Mouse (Mus musculus) forebrain, embryonic 10.5 days (tissue): Measurements from ENCODE around the gene Sirpa. TPM values are rescaled to one million over a fixed set of nuclear protein-coding genes. Genes with fewer than 3 reads are reported as not detected.

Experiments used
- DNase-seq: peaks from one replicate; pipeline ENCODE4 v3.0.0-alpha.2; 2017; ENCODE audit warnings: low spot score; ENCODE audit errors: extremely low spot score
- H3K27ac ChIP-seq: fragments of 300-500 bp; sonication (generic); 2 replicates; pipeline ENCODE4 v1.5.1; 2016; ENCODE audit warnings: mild to moderate bottlenecking
- H3K27me3 ChIP-seq: fragments of 300-500 bp; sonication (generic); 2 replicates; pipeline ENCODE4 v1.6.1; 2016; ENCODE audit warnings: mild to moderate bottlenecking; ENCODE audit not compliant: poor library complexity, severe bottlenecking
- H3K36me3 ChIP-seq: fragments of 300-500 bp; sonication (generic); replicated peaks from 2 replicates; pipeline ENCODE4 v1.6.1; 2016; ENCODE audit warnings: mild to moderate bottlenecking, moderate library complexity
- H3K4me1 ChIP-seq: fragments of 300-500 bp; sonication (generic); 2 replicates; pipeline ENCODE4 v1.6.1; 2016
- H3K4me3 ChIP-seq: fragments of 300-500 bp; sonication (generic); 2 replicates; pipeline ENCODE4 v1.5.1; 2016; ENCODE audit warnings: mild to moderate bottlenecking, moderate library complexity
- H3K9me3 ChIP-seq: fragments of 300-500 bp; sonication (generic); 2 replicates; pipeline ENCODE4 v1.6.1; 2016; ENCODE audit warnings: mild to moderate bottlenecking, moderate library complexity
- WGBS: fragments of 180-500 bp; shearing (Covaris S2); methylation state at CpG from one replicate; pipeline ENCODE4 v1.1.7; 2016; 5-methylcytosine and 5-hydroxymethylcytosine counted together
- polyA plus RNA-seq: library from polyadenylated mRNA; unstranded; fragments of >200 nt; fragmentation: Nextera tagmentation; extraction: Ambion mirVana; gene quantifications from 2 replicates; pipeline ENCODE4 v1.2.1, GENCODE M21; 2016

The Sirpa gene
- polyA plus RNA-seq, 1 experiment from 2014 or later = 16.0 TPM

- no peaks in the 10 kb centered on the region for H3K9me3 ChIP-seq
- no peaks in the 10 kb centered on the region for H3K27me3 ChIP-seq
- H3K36me3 ChIP-seq = peaks cover 13% of the 10 kb centered on the region
- H3K27ac ChIP-seq = no peak overlapping the region
- H3K4me3 ChIP-seq = no peak overlapping the region
- H3K4me1 ChIP-seq = peaks cover 17% of the 10 kb centered on the region
- WGBS = 93% methylated on average over 5 of the region's 5 CpGs
- peak; percentile 11 for DNase-seq
These were observed 30.3 kb downstream of the Sirpa start for GRCm38 (mm10) chr2:129622918-129623317.

DNA sequence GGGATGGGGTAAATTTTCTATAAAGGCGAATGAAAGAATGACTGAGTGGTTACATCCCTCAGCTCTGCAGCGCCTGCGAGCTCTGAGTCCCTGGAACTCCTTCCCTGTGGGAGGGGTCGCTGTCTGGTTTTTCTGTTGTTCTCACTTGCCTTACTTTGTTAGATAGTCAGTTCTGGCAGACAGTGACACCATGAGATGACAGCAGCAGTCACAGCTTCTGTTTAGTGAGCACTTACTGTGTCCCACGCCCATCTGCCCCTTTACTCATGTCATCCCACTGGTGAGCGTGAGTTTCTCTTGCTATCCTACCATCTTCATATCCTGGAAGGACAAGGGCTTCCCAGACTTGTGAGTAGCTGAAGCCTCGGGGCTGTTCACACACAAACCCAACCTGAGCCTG, 31.1 kb downstream of the Sirpa start:
- DNase-seq = no peak
- Histone ChIP-seq H3K9me3 (no peaks in the 10 kb centered on the region), H3K27me3 (no peaks in the 10 kb centered on the region)

GRCm38 (mm10) chr2:129624246-129624918, 31.7 kb downstream of the Sirpa start:
- Histone ChIP-seq H3K27me3 (no peaks in the 10 kb centered on the region), H3K36me3 (peaks cover 11% of the 10 kb centered on the region), H3K4me1 (peaks cover 12% of the 10 kb centered on the region), H3K27ac (no peak overlapping the region), H3K4me3 (no peak overlapping the region), H3K9me3 (no peaks in the 10 kb centered on the region)
- peak; percentile 12 for DNase-seq
- 83% methylated on average over 13 of the region's 13 CpGs for WGBS

More for the DNA sequence above, 31.1 kb downstream of the Sirpa start:
- no peak overlapping the region for H3K27ac ChIP-seq
- H3K36me3 ChIP-seq = peaks cover 11% of the 10 kb centered on the region
- 87% methylated on average over 7 of the region's 7 CpGs for WGBS
- no peak overlapping the region for H3K4me3 ChIP-seq
- peaks cover 16% of the 10 kb centered on the region for H3K4me1 ChIP-seq

DNA sequence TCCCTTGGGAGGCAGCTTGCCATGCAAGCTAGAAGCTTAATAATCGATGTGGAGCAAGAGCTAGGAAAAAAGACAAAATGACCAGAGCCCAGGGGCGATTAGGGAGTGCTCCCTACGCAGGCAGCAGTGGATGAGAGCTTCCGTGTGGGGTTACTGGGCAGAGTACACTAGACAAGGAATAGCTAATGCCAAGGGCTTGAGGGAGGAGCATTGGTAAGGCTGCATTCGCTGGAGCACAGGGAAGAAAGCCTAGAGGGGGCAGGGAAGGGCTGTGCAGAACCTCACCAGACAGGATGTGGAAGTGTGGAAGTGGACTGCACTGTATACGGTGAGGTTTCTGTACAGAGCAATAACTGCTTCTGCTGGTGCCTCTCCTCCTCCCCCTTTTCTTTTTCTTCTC, 32.3 kb downstream of the Sirpa start:
- Histone ChIP-seq H3K27me3 (no peaks in the 10 kb centered on the region), H3K4me1 (peaks cover 12% of the 10 kb centered on the region), H3K9me3 (no peaks in the 10 kb centered on the region), H3K36me3 (peaks cover 13% of the 10 kb centered on the region), H3K27ac (0 out of 2 replicates have a peak overlapping the region, but pooled peaks have one; percentile 17), H3K4me3 (no peak overlapping the region)
- DNase-seq = peak; percentile 9
- WGBS = 84% methylated on average over 6 of the region's 6 CpGs

- WGBS = 89% methylated on average over 4 of the region's 4 CpGs
- peak; percentile 6 for DNase-seq
- no peaks in the 10 kb centered on the region for H3K9me3 ChIP-seq
- H3K27me3 ChIP-seq = no peaks in the 10 kb centered on the region
- peaks cover 12% of the 10 kb centered on the region for H3K4me1 ChIP-seq
- H3K27ac ChIP-seq = no peak overlapping the region
- no peak overlapping the region for H3K4me3 ChIP-seq
- H3K36me3 ChIP-seq = peaks cover 19% of the 10 kb centered on the region
These were observed 33.2 kb downstream of the Sirpa start for GRCm38 (mm10) chr2:129625845-129626244.

DNA sequence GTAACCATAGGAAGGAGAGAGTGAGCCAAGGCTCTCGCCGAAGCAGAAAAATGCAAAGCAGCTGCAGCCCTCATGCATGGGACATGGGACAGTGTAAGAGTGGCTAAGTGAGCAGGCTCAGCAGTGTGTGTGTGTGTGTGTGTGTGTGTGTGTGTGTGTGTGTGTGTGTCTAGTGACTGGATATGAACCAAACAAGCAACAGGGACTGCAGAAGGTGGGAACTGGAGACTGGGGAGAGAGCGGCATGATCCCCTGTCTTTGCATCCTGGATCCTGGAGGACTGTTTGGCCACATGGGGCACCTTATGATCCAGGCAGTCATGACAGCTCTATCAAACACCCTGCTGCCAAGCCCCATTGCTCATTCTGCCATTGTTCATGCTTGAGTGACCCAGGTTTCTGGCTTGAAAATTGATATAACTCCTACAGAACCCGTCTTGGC, 34.0 kb downstream of the Sirpa start:
- Histone ChIP-seq H3K9me3 (no peaks in the 10 kb centered on the region), H3K4me1 (peaks cover 12% of the 10 kb centered on the region), H3K27me3 (no peaks in the 10 kb centered on the region), H3K27ac (no peak overlapping the region), H3K36me3 (peaks cover 27% of the 10 kb centered on the region), H3K4me3 (no peak overlapping the region)
- WGBS = 94% methylated on average over 4 of the region's 4 CpGs
- DNase-seq = no peak

DNA sequence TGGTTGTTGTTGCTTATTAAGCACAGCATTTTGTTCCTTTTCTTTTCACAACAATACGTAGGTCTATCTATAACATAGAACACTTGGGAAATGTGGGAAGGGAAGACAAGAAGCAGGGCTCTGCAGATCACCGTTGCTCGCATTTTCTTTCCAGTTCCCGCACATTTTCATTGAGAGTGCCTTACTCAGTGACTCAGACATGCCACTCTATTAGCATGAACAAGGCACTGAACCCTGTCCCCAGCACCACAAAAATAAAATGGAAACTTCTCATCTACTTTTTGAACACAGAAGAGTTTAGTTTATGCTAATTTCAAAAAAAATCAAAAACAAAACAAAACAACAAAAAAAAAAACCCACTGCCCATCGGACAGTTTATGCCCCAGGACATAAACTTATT, 34.5 kb downstream of the Sirpa start:
- no peak for DNase-seq
- 97% methylated on average over 5 of the region's 5 CpGs for WGBS

GRCm38 (mm10) chr2:129627811-129628210, 35.2 kb downstream of the Sirpa start:
- Histone ChIP-seq H3K27ac (no peak overlapping the region), H3K4me1 (peaks cover 12% of the 10 kb centered on the region), H3K27me3 (no peaks in the 10 kb centered on the region), H3K9me3 (no peaks in the 10 kb centered on the region), H3K36me3 (peaks cover 27% of the 10 kb centered on the region), H3K4me3 (no peak overlapping the region)
- DNase-seq = peak; percentile 8
- 90% methylated on average over 13 of the region's 13 CpGs for WGBS

More for the DNA sequence above, 34.5 kb downstream of the Sirpa start:
- no peaks in the 10 kb centered on the region for H3K27me3 ChIP-seq
- no peak overlapping the region for H3K4me3 ChIP-seq
- peaks cover 27% of the 10 kb centered on the region for H3K36me3 ChIP-seq
- no peak overlapping the region for H3K27ac ChIP-seq
- peaks cover 12% of the 10 kb centered on the region for H3K4me1 ChIP-seq
- no peaks in the 10 kb centered on the region for H3K9me3 ChIP-seq

DNA sequence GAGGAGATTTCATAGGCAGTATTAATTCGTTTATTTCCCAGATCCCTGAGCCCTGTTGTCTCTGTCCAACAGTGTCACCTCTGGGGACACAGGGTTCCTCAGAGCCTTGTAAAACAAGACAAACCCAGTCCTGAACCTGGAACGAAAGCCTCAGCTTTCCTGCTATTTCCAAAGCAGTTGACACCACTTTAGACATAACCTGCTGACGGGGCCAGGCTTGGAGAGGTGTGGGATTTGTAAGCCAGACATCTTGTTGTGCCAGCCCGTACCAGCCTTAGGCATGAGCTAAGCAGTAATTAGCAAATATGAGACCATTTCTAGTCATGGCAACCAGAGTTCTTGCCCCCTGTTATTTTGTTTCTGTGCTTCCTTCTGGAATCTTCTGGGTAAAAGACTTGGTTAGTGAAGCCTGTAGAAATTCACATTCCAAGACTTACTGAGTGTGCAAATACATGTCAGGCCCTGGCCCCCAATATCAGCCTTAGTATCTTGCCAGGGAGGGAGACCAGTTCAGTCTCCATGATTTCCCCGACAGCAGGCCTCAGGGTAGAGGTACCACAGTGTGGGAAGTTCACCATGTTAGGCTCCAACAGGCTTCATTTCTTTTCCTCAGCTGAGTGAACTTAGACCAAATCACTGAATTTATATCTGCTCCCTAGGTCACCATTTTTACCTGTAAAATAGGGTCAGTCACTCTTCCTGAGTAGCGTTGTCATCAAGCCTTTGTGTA, 36.0 kb downstream of the Sirpa start:
- no peaks in the 10 kb centered on the region for H3K27me3 ChIP-seq
- H3K36me3 ChIP-seq = peaks cover 27% of the 10 kb centered on the region
- no peak overlapping the region for H3K4me3 ChIP-seq
- DNase-seq = peak; percentile 2
- WGBS = 86% methylated on average over 6 of the region's 6 CpGs
- no peak overlapping the region for H3K27ac ChIP-seq
- H3K9me3 ChIP-seq = no peaks in the 10 kb centered on the region
- H3K4me1 ChIP-seq = peaks cover 12% of the 10 kb centered on the region

DNA sequence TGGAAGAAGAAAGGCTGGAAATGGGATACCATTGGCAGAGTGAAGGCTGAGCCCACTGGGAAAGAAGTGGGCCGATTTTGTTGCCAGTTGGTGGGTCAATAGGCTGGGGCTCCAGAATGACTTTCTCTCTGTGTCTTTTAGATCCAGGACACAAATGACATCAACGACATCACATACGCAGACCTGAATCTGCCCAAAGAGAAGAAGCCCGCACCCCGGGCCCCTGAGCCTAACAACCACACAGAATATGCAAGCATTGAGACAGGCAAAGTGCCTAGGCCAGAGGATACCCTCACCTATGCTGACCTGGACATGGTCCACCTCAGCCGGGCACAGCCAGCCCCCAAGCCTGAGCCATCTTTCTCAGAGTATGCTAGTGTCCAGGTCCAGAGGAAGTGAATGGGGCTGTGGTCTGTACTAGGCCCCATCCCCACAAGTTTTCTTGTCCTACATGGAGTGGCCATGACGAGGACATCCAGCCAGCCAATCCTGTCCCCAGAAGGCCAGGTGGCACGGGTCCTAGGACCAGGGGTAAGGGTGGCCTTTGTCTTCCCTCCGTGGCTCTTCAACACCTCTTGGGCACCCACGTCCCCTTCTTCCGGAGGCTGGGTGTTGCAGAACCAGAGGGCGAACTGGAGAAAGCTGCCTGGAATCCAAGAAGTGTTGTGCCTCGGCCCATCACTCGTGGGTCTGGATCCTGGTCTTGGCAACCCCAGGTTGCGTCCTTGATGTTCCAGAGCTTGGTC, 37.3 kb downstream of the Sirpa start:
- H3K9me3 ChIP-seq = no peaks in the 10 kb centered on the region
- 93% methylated on average over 15 of the region's 15 CpGs for WGBS

DNA sequence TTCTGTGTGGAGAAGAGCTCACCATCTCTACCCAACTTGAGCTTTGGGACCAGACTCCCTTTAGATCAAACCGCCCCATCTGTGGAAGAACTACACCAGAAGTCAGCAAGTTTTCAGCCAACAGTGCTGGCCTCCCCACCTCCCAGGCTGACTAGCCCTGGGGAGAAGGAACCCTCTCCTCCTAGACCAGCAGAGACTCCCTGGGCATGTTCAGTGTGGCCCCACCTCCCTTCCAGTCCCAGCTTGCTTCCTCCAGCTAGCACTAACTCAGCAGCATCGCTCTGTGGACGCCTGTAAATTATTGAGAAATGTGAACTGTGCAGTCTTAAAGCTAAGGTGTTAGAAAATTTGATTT, 37.9 kb downstream of the Sirpa start:
- WGBS = 94% methylated on average over 3 of the region's 3 CpGs
- Histone ChIP-seq H3K27me3 (no peaks in the 10 kb centered on the region), H3K27ac (no peak overlapping the region), H3K9me3 (no peaks in the 10 kb centered on the region), H3K4me1 (no peaks in the 10 kb centered on the region), H3K36me3 (peaks cover 22% of the 10 kb centered on the region), H3K4me3 (no peak overlapping the region)
- DNase-seq = no peak

More for the DNA sequence above, 37.3 kb downstream of the Sirpa start:
- Histone ChIP-seq H3K4me3 (no peak overlapping the region), H3K4me1 (peaks cover 1% of the 10 kb centered on the region), H3K36me3 (peaks cover 22% of the 10 kb centered on the region), H3K27me3 (no peaks in the 10 kb centered on the region), H3K27ac (no peak overlapping the region)
- peak; percentile 10 for DNase-seq

DNA sequence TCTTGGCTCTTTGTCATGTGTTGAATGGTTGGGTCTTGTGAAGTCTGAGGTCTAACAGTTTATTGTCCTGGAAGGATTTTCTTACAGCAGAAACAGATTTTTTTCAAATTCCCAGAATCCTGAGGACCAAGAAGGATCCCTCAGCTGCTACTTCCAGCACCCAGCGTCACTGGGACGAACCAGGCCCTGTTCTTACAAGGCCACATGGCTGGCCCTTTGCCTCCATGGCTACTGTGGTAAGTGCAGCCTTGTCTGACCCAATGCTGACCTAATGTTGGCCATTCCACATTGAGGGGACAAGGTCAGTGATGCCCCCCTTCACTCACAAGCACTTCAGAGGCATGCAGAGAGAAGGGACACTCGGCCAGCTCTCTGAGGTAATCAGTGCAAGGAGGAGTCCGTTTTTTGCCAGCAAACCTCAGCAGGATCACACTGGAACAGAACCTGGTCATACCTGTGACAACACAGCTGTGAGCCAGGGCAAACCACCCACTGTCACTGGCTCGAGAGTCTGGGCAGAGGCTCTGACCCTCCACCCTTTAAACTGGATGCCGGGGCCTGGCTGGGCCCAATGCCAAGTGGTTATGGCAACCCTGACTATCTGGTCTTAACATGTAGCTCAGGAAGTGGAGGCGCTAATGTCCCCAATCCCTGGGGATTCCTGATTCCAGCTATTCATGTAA, 38.5 kb downstream of the Sirpa start:
- no peaks in the 10 kb centered on the region for H3K9me3 ChIP-seq
- no peak overlapping the region for H3K27ac ChIP-seq
- H3K4me3 ChIP-seq = no peak overlapping the region
- no peaks in the 10 kb centered on the region for H3K27me3 ChIP-seq
- peaks cover 22% of the 10 kb centered on the region for H3K36me3 ChIP-seq
- peak; percentile 11 for DNase-seq
- WGBS = 93% methylated on average over 7 of the region's 7 CpGs
- no peaks in the 10 kb centered on the region for H3K4me1 ChIP-seq
